Mouse (Mus musculus): ENCODE data around the gene Gpx3. TPM values are rescaled to one million over a fixed set of nuclear protein-coding genes. Genes with fewer than 3 reads are reported as not detected.
"Not testable (repeated sequence)": the region's sequence is repeated elsewhere in the genome, so short reads cannot be mapped to it uniquely, and the experiment has no call there.

Gene Gpx3
- polyA plus RNA-seq, 1 experiment from 2014 or later, result 20.9 TPM

DNA sequence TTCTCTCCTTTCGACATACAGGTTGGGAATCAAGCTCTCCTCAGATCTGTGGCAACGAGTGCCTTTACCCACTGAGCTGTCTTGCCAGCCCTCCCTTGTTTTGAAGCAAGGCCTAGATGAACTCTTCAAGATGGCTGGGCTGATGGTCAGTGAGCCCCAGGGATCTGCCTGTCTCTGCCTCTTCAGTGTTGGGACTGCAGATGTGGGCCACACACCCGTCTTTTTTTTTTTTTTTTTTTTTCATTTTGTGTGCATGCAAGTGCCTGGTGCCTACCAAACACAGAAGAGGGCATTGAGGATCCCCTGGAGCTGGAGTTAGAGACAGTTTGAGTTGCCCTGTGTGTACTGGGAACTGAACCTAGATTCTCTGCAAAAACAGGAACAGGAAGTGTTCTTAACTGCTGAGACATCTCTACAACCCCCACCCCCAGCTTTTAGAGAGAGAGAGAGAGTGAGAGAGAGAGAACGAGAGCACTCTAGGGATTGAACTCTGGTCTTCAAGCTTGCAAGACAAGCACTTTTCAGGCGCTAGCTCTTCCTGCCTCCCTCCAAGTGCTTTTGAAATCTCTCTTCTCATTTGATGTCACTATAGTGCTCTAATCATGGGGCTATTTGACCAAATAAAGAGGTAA, 17.9 kb upstream of the Gpx3 start:
- H3K27ac ChIP-seq, result peak overlapping the region; percentile 59
- H3K9me3 ChIP-seq (replicated peaks), result no peaks in the 10 kb centered on the region
- H3K36me3 ChIP-seq, result no peaks in the 10 kb centered on the region
- ATAC-seq (ENCODE audit: low read depth), result no peak
- 44% methylated on average over 5 of the region's 5 CpGs for WGBS (ENCODE audit: insufficient replicate concordance)
- DNase-seq, result no peak
- H3K9ac ChIP-seq, result no peak overlapping the region
- H3K27me3 ChIP-seq, result no peaks in the 10 kb centered on the region
- no peak overlapping the region for H3K4me2 ChIP-seq
- H3K4me1 ChIP-seq (replicated peaks), result peaks cover 19% of the 10 kb centered on the region
- H3K4me3 ChIP-seq (replicated peaks), result no peak overlapping the region

DNA sequence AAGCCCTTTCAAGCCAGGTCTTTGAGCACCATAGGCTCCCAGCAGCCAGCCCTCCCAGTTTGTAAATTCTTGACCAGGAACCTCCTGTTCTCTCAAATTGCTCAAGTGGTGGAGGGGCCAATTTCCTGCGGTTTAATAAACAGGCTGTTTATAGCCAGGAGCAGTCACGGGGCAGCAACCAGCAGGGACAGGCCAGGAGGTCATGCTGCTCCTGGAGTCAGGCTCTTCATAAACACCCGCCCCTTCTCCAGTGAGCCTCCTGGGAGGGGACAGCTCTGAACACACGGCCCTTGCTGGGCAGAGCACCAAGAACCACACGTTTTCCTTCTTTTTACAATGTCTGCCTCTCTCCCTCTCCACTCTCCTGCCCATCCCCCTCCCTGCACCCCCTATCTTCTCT, 17.3 kb upstream of the Gpx3 start:
- WGBS (ENCODE audit: insufficient replicate concordance), result 24% methylated on average over 5 of the region's 5 CpGs

DNA sequence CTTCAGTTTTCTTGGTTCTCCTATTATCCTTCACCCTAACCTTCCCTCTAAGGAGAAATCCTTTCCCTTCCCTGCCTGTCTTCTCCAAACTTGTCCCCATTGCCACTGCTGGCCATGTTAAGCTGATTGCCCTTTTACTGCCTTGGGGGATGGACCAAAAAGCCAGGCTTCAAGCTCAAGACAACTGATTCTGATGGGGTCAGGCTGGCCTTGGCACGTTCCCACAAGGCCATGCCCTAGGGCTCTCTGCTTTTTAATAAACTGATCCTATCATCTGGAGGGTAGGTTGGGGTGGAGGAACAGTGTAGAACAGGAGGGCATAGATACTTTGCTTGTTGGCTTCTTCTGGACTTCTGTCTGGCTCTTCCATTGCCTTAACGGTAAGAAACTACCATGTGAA, 16.8 kb upstream of the Gpx3 start:
- Histone ChIP-seq H3K27me3 (no peaks in the 10 kb centered on the region), H3K4me2 (no peak overlapping the region), H3K9ac (no peak overlapping the region), H3K27ac (0 out of 2 replicates have a peak overlapping the region, but pooled peaks have one; percentile 9), H3K4me1 (replicated peaks) (peaks cover 12% of the 10 kb centered on the region), H3K4me3 (replicated peaks) (no peak overlapping the region), H3K9me3 (replicated peaks) (no peaks in the 10 kb centered on the region), H3K36me3 (no peaks in the 10 kb centered on the region)
- no peak for DNase-seq
- ATAC-seq (ENCODE audit: low read depth), result no peak
- 70% methylated on average over 2 of the region's 2 CpGs for WGBS (ENCODE audit: insufficient replicate concordance)

More for the DNA sequence above, 17.3 kb upstream of the Gpx3 start:
- no peak overlapping the region for H3K9ac ChIP-seq
- no peaks in the 10 kb centered on the region for H3K36me3 ChIP-seq
- DNase-seq (no peak), ATAC-seq (ENCODE audit: low read depth) (peak; percentile 26; the same call in 1 of the 2 replicates)
- H3K4me2 ChIP-seq, result no peak overlapping the region
- H3K4me3 ChIP-seq (replicated peaks), result no peak overlapping the region
- H3K27ac ChIP-seq, result peak overlapping the region; percentile 59
- peaks cover 15% of the 10 kb centered on the region for H3K4me1 ChIP-seq (replicated peaks)
- no peaks in the 10 kb centered on the region for H3K9me3 ChIP-seq (replicated peaks)
- H3K27me3 ChIP-seq, result no peaks in the 10 kb centered on the region

DNA sequence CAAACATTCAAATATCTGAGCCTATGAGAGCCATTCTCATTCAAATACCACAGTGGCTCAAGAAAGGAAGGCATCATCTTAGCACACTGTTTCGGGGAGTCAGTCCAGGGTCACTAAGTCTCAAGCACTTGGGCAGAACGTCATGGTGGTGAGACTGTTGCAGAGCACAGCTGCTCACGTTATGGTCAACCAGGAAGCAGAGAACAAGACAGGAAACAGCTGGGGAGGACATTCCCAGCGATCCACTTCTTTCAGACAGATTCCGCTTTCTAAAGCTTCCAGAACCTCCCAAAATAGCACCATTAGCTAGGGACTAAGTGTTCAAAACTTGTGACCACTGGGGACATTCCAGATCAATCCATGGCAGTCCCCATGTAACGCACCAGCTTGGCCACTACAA, 14.3 kb upstream of the Gpx3 start:
- no peak for DNase-seq
- Histone ChIP-seq H3K9me3 (replicated peaks) (no peaks in the 10 kb centered on the region), H3K9ac (no peak overlapping the region), H3K4me2 (no peak overlapping the region), H3K4me3 (replicated peaks) (no peak overlapping the region), H3K27ac (no peak overlapping the region), H3K4me1 (replicated peaks) (peaks cover 3% of the 10 kb centered on the region; the same call in 1 of the 2 replicates), H3K36me3 (no peaks in the 10 kb centered on the region), H3K27me3 (no peaks in the 10 kb centered on the region)
- 53% methylated on average over 6 of the region's 6 CpGs for WGBS (ENCODE audit: insufficient replicate concordance)
- ATAC-seq (ENCODE audit: low read depth), result no peak

DNA sequence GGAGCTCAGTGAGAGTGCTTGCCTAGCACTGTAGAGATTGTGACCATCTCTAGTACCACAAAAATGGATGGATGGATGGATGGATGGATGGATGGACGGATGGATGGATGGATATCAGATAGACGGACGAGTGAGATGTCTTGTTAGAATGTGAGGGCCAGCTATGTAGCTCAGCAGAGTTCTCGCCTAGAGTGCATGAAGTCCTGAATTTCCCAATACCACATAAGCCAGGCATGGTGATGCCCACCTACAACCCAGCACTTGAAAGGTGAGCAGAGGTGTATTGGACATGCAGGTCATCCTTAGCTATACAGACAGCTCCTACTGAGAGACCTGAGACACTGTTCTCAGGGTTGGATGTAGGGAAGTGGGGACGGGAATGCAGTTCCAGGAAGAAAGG, 10.9 kb upstream of the Gpx3 start:
- H3K36me3 ChIP-seq, result no peaks in the 10 kb centered on the region
- no peaks in the 10 kb centered on the region for H3K9me3 ChIP-seq (replicated peaks)
- no peak for DNase-seq
- H3K4me2 ChIP-seq, result no peak overlapping the region
- H3K4me1 ChIP-seq (replicated peaks), result no peaks in the 10 kb centered on the region
- 64% methylated on average over 5 of the region's 5 CpGs for WGBS (ENCODE audit: insufficient replicate concordance)
- H3K27me3 ChIP-seq, result no peaks in the 10 kb centered on the region
- no peak overlapping the region for H3K9ac ChIP-seq
- ATAC-seq (ENCODE audit: low read depth), result no peak
- H3K4me3 ChIP-seq (replicated peaks), result no peak overlapping the region
- no peak overlapping the region for H3K27ac ChIP-seq

DNA sequence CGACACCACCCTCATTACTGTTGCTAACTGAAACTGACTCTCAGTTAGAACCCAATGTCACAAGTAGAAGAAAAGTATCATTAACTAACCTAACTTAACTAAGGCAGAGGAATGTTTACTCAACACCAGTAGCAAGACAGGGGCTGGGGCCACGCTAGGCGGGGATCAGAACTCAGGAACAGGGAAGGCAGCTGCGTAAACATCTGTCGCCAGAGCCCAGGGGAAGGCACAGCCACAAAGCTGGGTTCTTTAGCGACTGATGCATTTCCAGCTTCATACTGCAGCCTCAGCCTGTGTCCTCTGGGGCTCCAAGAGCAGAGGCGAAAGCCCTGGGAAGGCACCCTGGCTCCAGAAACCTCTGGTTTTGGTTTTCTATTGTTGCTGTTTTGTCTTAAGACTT, 10.2 kb upstream of the Gpx3 start:
- DNase-seq, result no peak
- WGBS (ENCODE audit: insufficient replicate concordance), result 64% methylated on average over 7 of the region's 7 CpGs

DNA sequence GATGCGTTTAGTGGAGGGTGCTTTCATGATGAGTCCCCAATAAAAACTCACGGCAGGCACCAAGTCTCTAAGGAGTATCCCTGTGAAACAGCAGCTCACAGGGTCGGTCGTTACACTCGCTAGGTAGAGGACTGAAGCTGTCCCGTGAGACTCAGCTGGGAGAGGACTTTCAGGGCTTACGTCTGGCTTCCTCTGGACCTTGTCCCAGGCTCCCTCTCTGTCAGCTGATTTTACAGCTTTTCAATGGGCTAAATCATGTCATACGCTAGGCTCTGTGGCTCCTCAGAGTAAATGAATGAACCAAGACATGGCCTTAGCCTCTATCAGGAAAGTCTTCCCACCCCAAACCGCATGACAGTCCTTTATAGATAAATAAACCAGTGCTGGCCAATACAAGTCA, 7.7 kb upstream of the Gpx3 start:
- no peak for ATAC-seq (ENCODE audit: low read depth)
- no peak overlapping the region for H3K9ac ChIP-seq

More for the DNA sequence above, 10.2 kb upstream of the Gpx3 start:
- H3K27me3 ChIP-seq, result no peaks in the 10 kb centered on the region
- H3K4me3 ChIP-seq (replicated peaks), result no peak overlapping the region
- H3K36me3 ChIP-seq, result no peaks in the 10 kb centered on the region
- no peak for ATAC-seq (ENCODE audit: low read depth)
- no peak overlapping the region for H3K4me2 ChIP-seq
- no peak overlapping the region for H3K27ac ChIP-seq
- H3K9ac ChIP-seq, result no peak overlapping the region
- H3K4me1 ChIP-seq (replicated peaks), result no peaks in the 10 kb centered on the region
- H3K9me3 ChIP-seq (replicated peaks), result no peaks in the 10 kb centered on the region

DNA sequence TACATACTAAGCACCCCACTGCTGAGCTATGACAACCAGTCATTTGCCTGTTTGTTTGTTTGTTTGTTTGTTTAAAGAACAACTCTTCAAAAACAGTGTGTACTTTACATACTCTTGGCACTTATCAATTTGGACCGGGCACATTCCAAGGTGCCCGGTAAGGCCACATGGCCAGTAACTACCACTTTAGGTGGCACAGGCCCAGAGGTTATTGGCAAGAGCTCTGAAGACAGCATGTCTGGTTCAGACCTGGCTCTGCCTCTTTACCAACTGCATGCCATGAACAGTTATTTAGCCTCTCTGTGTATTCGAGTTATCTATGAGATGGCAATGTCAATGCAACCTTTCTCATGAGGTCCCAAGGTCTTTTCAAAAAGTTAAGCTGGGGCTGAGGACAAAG, 5.6 kb upstream of the Gpx3 start:
- ATAC-seq (ENCODE audit: low read depth); H3K4me1 ChIP-seq (replicated peaks): not testable (repeated sequence)
- 77% methylated on average over 3 of the region's 3 CpGs for WGBS (ENCODE audit: insufficient replicate concordance)

More for the DNA sequence above, 7.7 kb upstream of the Gpx3 start:
- DNase-seq, result no peak
- Histone ChIP-seq H3K36me3 (no peaks in the 10 kb centered on the region), H3K27ac (no peak overlapping the region), H3K27me3 (no peaks in the 10 kb centered on the region), H3K9me3 (replicated peaks) (no peaks in the 10 kb centered on the region), H3K4me2 (no peak overlapping the region), H3K4me1 (replicated peaks) (no peaks in the 10 kb centered on the region), H3K4me3 (replicated peaks) (no peak overlapping the region)
- WGBS (ENCODE audit: insufficient replicate concordance), result 74% methylated on average over 9 of the region's 9 CpGs

DNA sequence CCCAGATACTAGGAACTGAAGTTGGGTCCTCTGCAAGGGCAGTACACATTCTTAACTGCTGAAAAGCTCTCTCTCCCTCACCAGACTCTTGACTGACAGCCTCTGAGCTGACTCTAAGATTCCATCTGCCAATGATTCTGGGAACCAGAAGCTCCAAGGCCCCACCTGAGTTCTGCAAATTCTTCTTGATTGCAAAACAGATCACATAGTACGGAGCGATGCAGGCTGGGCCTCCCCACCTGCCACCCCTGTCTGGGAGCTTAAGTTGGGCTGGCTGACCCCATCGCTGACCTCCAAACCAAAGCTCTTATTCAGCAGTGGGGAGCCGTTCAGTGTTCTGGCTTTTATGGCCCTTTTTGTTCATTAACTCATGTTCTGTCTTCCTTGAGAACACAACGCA, 4.8 kb upstream of the Gpx3 start:
- H3K27ac ChIP-seq, result no peak overlapping the region
- no peak overlapping the region for H3K4me2 ChIP-seq
- H3K27me3 ChIP-seq, result peaks cover 8% of the 10 kb centered on the region
- H3K4me3 ChIP-seq (replicated peaks), result no peak overlapping the region
- DNase-seq, result no peak
- H3K36me3 ChIP-seq, result no peaks in the 10 kb centered on the region
- H3K9me3 ChIP-seq (replicated peaks), result no peaks in the 10 kb centered on the region
- no peak overlapping the region for H3K9ac ChIP-seq
- no peaks in the 10 kb centered on the region; the same call in 1 of the 2 replicates for H3K4me1 ChIP-seq (replicated peaks)
- WGBS (ENCODE audit: insufficient replicate concordance), result 73% methylated on average over 5 of the region's 5 CpGs
- no peak for ATAC-seq (ENCODE audit: low read depth)

More for the DNA sequence above, 5.6 kb upstream of the Gpx3 start:
- not testable (repeated sequence) for H3K27ac ChIP-seq; DNase-seq; H3K36me3 ChIP-seq; H3K9me3 ChIP-seq (replicated peaks); H3K4me2 ChIP-seq; H3K27me3 ChIP-seq; H3K9ac ChIP-seq; H3K4me3 ChIP-seq (replicated peaks)

DNA sequence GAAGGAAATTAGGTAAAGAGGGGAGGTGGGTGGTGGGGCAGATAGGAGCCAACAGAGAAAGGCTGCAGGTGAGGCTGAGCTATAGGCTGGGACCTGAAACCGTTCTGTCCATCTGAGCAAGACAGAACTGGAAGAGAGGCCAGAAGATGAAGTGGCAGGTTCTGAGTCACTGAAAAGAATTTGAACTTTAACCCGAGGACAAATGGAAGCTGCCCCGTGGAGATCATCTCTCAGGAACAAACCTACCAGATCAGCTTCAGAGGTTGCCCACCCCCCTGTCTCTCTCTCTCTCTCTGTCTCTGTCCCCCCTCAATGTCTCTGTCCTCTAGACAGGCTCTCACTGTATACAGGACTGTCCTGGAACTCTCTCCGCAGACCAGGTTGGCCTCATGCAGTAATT, 2.6 kb upstream of the Gpx3 start:
- H3K36me3 ChIP-seq, result no peaks in the 10 kb centered on the region
- H3K4me1 ChIP-seq (replicated peaks), result peaks cover 21% of the 10 kb centered on the region
- no peak for ATAC-seq (ENCODE audit: low read depth)
- DNase-seq, result no peak
- H3K27ac ChIP-seq, result no peak overlapping the region
- no peak overlapping the region for H3K9ac ChIP-seq
- no peaks in the 10 kb centered on the region for H3K9me3 ChIP-seq (replicated peaks)
- H3K4me2 ChIP-seq, result no peak overlapping the region
- H3K4me3 ChIP-seq (replicated peaks), result no peak overlapping the region
- 54% methylated on average over 4 of the region's 4 CpGs for WGBS (ENCODE audit: insufficient replicate concordance)
- peaks cover 19% of the 10 kb centered on the region for H3K27me3 ChIP-seq

DNA sequence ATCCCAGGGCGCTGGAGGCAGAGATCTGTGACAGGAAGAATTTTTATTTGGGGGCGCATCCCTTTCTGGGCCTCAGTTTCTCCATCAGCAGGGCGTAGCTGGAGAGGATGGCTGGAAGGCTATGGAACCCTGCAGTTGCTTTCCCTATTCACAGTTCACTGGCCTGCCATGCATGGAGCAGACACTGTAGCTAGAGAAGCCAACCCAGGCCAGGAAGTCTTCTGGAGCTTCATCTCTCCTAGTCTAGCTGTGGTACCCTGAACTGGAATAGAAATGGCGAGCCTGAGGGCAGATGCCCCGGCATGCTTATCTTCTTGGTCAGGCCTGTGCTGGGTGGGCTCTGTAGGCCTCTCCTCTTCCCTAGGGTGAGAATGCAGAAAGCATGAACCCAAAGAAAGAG, 1.1 kb downstream of the Gpx3 start:
- Histone ChIP-seq H3K9me3 (replicated peaks) (no peaks in the 10 kb centered on the region), H3K27ac (no peak overlapping the region), H3K4me2 (peak overlapping the region; percentile 70), H3K27me3 (peaks cover 19% of the 10 kb centered on the region), H3K4me3 (replicated peaks) (peak overlapping the region; percentile 45), H3K36me3 (no peaks in the 10 kb centered on the region), H3K4me1 (replicated peaks) (peaks cover 33% of the 10 kb centered on the region), H3K9ac (no peak overlapping the region)
- ATAC-seq (ENCODE audit: low read depth) (no peak), DNase-seq (no peak)
- WGBS (ENCODE audit: insufficient replicate concordance), result 48% methylated on average over 5 of the region's 5 CpGs

Data from liver, embryonic 13.5 days (tissue).